10 mouse cellular contexts compared by ENCODE assay signal in the genomic region with DNA sequence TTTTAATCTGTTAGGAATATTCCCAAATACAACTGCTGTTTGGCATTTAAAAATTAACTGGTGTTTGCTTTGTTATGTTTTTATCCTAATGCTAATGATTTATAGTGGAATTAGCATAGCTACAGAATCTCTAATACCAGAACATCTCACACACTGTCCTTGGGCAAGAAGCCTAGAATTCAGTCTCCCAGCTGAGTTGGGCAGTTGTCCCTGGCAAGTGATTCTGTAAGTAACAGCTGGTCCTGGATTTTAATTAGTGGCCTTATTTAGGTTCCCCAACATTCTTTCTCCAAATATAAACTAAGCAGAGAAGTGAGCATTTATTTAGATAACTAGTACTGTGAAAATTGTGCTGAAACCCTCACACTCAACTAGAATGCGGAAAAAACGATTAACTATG.
DNase-seq lines count a peak whose midpoint lies in the region; ATAC-seq and TF ChIP-seq lines count a peak whose summit lies in the region.
"Had no signal": no experiment of that assay in that cellular context is flagged by ENCODE, and none has a peak within 500 bp of the region (broad histone marks: within the 10 kb centered on the region; RNA-seq: fewer than 3 reads in every experiment).

No protein-coding gene starts in this region.

- TF ChIP-seq CTCF in left cerebral cortex, adult 2 months (IDR thresholded peaks at IDR 0.05): no peak

- no peak overlapping the region for H3K4me3 ChIP-seq in left cerebral cortex, adult 2 months
- H3K4me3 ChIP-seq in kidney, embryonic 14.5 days (ENCODE audit: low read length): no peak overlapping the region
- H3K4me3 ChIP-seq: liver, embryonic 12.5 days; megakaryocyte, embryonic 14.5 days; neural tube, embryonic 12.5 days had no signal

- no peak overlapping the region for H3K9ac ChIP-seq in kidney, embryonic 14.5 days (ENCODE audit: low read depth, low read length)
- H3K9ac ChIP-seq: liver, embryonic 12.5 days; neural tube, embryonic 12.5 days had no signal

- no peaks in the 10 kb centered on the region for H3K4me1 ChIP-seq in kidney, embryonic 14.5 days (ENCODE audit: control insufficient read depth, insufficient read depth, low read length)
- H3K4me1 ChIP-seq: liver, embryonic 12.5 days; megakaryocyte, embryonic 14.5 days; neural tube, embryonic 12.5 days had no signal

- intact Hi-C loops in left cerebral cortex, adult 2 months (cut with DNase I): no loop called here

- H3K27me3 ChIP-seq in kidney, embryonic 14.5 days (ENCODE audit: control insufficient read depth, insufficient read depth, low read length): no peaks in the 10 kb centered on the region
- H3K27me3 ChIP-seq: liver, embryonic 12.5 days; megakaryocyte, embryonic 14.5 days; neural tube, embryonic 12.5 days had no signal

- ATAC-seq in cerebellum, adult (ENCODE audit: insufficient number of reproducible peaks, low FRiP score, low TSS enrichment): peak; percentile 96
- no peak for ATAC-seq in kidney, embryonic 14.5 days (ENCODE audit: low FRiP score, low TSS enrichment)
- ATAC-seq: liver, embryonic 12.5 days had no signal

- DNase-seq in left cerebral cortex, adult 11 months (ENCODE audit: low spot score): peak; percentile 8
- no peak for DNase-seq in left cerebral cortex, adult 2 months (ENCODE audit: extremely low spot score in 1 of 2, low spot score in 2 of 2)
- DNase-seq in cerebellum, postnatal 10 days: peak; percentile 93 to 94
- DNase-seq in layer of hippocampus, postnatal 14 days (ENCODE audit: low spot score in 2 of 2): peak; percentile 31 to 88
- DNase-seq in embryo, embryonic 10.5 days (ENCODE audit: low spot score): no peak

- H3K27ac ChIP-seq in left cerebral cortex, adult 2 months: no peak overlapping the region
- H3K27ac ChIP-seq in kidney, embryonic 14.5 days (ENCODE audit: low read depth, low read length): no peak overlapping the region
- H3K27ac ChIP-seq: liver, embryonic 12.5 days; neural tube, embryonic 12.5 days had no signal

- 93% methylated on average over 2 of the region's 2 CpGs for WGBS in kidney, embryonic 14.5 days

- no peak overlapping the region for H3K4me2 ChIP-seq in kidney, embryonic 14.5 days (replicated peaks; ENCODE audit: low read depth, low read length)
- H3K4me2 ChIP-seq: liver, embryonic 12.5 days; neural tube, embryonic 12.5 days had no signal

- no peaks in the 10 kb centered on the region for H3K9me3 ChIP-seq in kidney, embryonic 14.5 days (ENCODE audit: control insufficient read depth, low read length)
- H3K9me3 ChIP-seq: liver, embryonic 12.5 days; megakaryocyte, embryonic 14.5 days; neural tube, embryonic 12.5 days had no signal

- H3K36me3 ChIP-seq in kidney, embryonic 14.5 days (ENCODE audit: control insufficient read depth, insufficient read depth, low read length): no peaks in the 10 kb centered on the region
- H3K36me3 ChIP-seq: liver, embryonic 12.5 days; neural tube, embryonic 12.5 days had no signal

Comparison
In these comparisons a context has a peak if more than half of its experiments do, and no peak if none do; other contexts are left out.
1. DNase-seq: peak in left cerebral cortex, adult 11 months (single experiment), cerebellum, postnatal 10 days (2 of 2) and layer of hippocampus, postnatal 14 days (2 of 2); none in left cerebral cortex, adult 2 months (0 of 2) and embryo, embryonic 10.5 days (single experiment).